Mouse (Mus musculus): ENCODE measurements around the gene Hcrtr1. TPM values are rescaled to one million over a fixed set of nuclear protein-coding genes. Genes with fewer than 3 reads are reported as not detected.
A peak's percentile ranks its signal among the peaks of the same experiment; 100 is the strongest.

Gene Hcrtr1
- total RNA-seq, 2 experiments from 2014 or later: not detected

- peak; percentile 71 for DNase-seq (ENCODE audit: low spot score)
Observed at GRCm38 (mm10) chr4:130168280-130169183, 29.4 kb upstream of the Hcrtr1 start.

- DNase-seq (ENCODE audit: low spot score): no peak
Observed at GRCm38 (mm10) chr4:130167814-130168213, 28.7 kb upstream of the Hcrtr1 start.

- no peak for DNase-seq (ENCODE audit: low spot score)
Observed at GRCm38 (mm10) chr4:130167321-130167720, 28.2 kb upstream of the Hcrtr1 start.

- DNase-seq (ENCODE audit: low spot score): no peak
Observed at GRCm38 (mm10) chr4:130166592-130166991, 27.4 kb upstream of the Hcrtr1 start.

GRCm38 (mm10) chr4:130166061-130166460 lies 26.9 kb upstream of the Hcrtr1 start:
- no peak for DNase-seq (ENCODE audit: low spot score)

- DNase-seq (ENCODE audit: low spot score): no peak
Observed at GRCm38 (mm10) chr4:130164121-130164520, 25.0 kb upstream of the Hcrtr1 start.

GRCm38 (mm10) chr4:130163391-130163861 lies 24.3 kb upstream of the Hcrtr1 start:
- DNase-seq (ENCODE audit: low spot score): no peak

GRCm38 (mm10) chr4:130161349-130161748 lies 22.2 kb upstream of the Hcrtr1 start:
- DNase-seq (ENCODE audit: low spot score): no peak

- DNase-seq (ENCODE audit: low spot score): no peak
Observed at GRCm38 (mm10) chr4:130156812-130157371, 17.7 kb upstream of the Hcrtr1 start.

GRCm38 (mm10) chr4:130154250-130154649 lies 15.1 kb upstream of the Hcrtr1 start:
- DNase-seq (ENCODE audit: low spot score): no peak

GRCm38 (mm10) chr4:130148405-130148804 lies 9.2 kb upstream of the Hcrtr1 start:
- DNase-seq (ENCODE audit: low spot score): no peak

GRCm38 (mm10) chr4:130141786-130142185 lies 2.6 kb upstream of the Hcrtr1 start:
- no peak for DNase-seq (ENCODE audit: low spot score)

GRCm38 (mm10) chr4:130140992-130141402 lies 1.8 kb upstream of the Hcrtr1 start:
- DNase-seq (ENCODE audit: low spot score): no peak

- peak; percentile 54 for DNase-seq (ENCODE audit: low spot score)
Observed at GRCm38 (mm10) chr4:130138441-130139213, 532 bp downstream of the Hcrtr1 start.

- DNase-seq (ENCODE audit: low spot score): no peak
Observed at GRCm38 (mm10) chr4:130133399-130133798, 5.8 kb downstream of the Hcrtr1 start.

GRCm38 (mm10) chr4:130131448-130132105 lies 7.6 kb downstream of the Hcrtr1 start:
- DNase-seq (ENCODE audit: low spot score): no peak

GRCm38 (mm10) chr4:130130641-130131350 lies 8.4 kb downstream of the Hcrtr1 start:
- DNase-seq (ENCODE audit: low spot score): no peak

GRCm38 (mm10) chr4:130130082-130130481 lies 9.1 kb downstream of the Hcrtr1 start:
- DNase-seq (ENCODE audit: low spot score): no peak

- DNase-seq (ENCODE audit: low spot score): no peak
Observed at GRCm38 (mm10) chr4:130128907-130129306, 10.3 kb downstream of the Hcrtr1 start.

- peak; percentile 32 for DNase-seq (ENCODE audit: low spot score)
Observed at GRCm38 (mm10) chr4:130125935-130126334, 13.2 kb downstream of the Hcrtr1 start.

GRCm38 (mm10) chr4:130125164-130125563 lies 14.0 kb downstream of the Hcrtr1 start:
- no peak for DNase-seq (ENCODE audit: low spot score)

Measured in gastrocnemius, adult 18-20 months (tissue).